Mouse (Mus musculus) midbrain, embryonic 11.5 days (tissue): ENCODE measurements around the gene Cped1. TPM values are rescaled to one million over a fixed set of nuclear protein-coding genes. Genes with fewer than 3 reads are reported as not detected.

Experiments
- ATAC-seq: fragments of 200-750 bp; cut with Nextera tagmentation; 2 replicates; pipeline ENCODE4 v1.8.0; 2017; ENCODE audit warnings: moderate TSS enrichment, moderate library complexity; ENCODE audit not compliant: low FRiP score
- DNase-seq: peaks from one replicate; pipeline ENCODE4 v3.0.0; 2015; ENCODE audit warnings: low spot score; ENCODE audit errors: missing footprints
- H3K27ac ChIP-seq: fragments of 300-500 bp; sonication (generic); 2 replicates; pipeline ENCODE4 v1.5.1; 2014; ENCODE audit warnings: low read depth, low read length
- H3K27me3 ChIP-seq: fragments of 300-500 bp; sonication (generic); 2 replicates; pipeline ENCODE4 v1.6.1; 2014; ENCODE audit warnings: mild to moderate bottlenecking, low read length, moderate library complexity, mixed read lengths; ENCODE audit not compliant: control insufficient read depth, insufficient read depth
- H3K36me3 ChIP-seq: fragments of 300-500 bp; sonication (generic); 2 replicates; pipeline ENCODE4 v1.6.1; 2014; ENCODE audit warnings: mild to moderate bottlenecking, low read length, moderate library complexity, mixed read lengths; ENCODE audit not compliant: control insufficient read depth, insufficient read depth
- H3K4me1 ChIP-seq: fragments of 300-500 bp; sonication (generic); 2 replicates; pipeline ENCODE4 v1.6.1; 2014; ENCODE audit warnings: low read length; ENCODE audit not compliant: control insufficient read depth, insufficient read depth
- H3K4me2 ChIP-seq: fragments of 300-500 bp; sonication (generic); 2 replicates; pipeline ENCODE4 v1.6.1; 2014; ENCODE audit warnings: mild to moderate bottlenecking, moderate library complexity
- H3K4me3 ChIP-seq: fragments of 300-500 bp; sonication (generic); 2 replicates; pipeline ENCODE4 v1.5.1; 2014; ENCODE audit warnings: low read depth, low read length
- H3K9ac ChIP-seq: fragments of 300-500 bp; sonication (generic); 2 replicates; pipeline ENCODE4 v1.6.1; 2014; ENCODE audit warnings: low read length
- H3K9me3 ChIP-seq: fragments of 300-500 bp; sonication (generic); 2 replicates; pipeline ENCODE4 v1.6.1; 2016; ENCODE audit warnings: low read length; ENCODE audit not compliant: control insufficient read depth
- WGBS: fragments of 180-500 bp; shearing (Covaris S2); extraction: QIAGEN DNeasy Blood & Tissue Kit; methylation state at CpG from one replicate; pipeline ENCODE4 v1.1.7; 2014; 5-methylcytosine and 5-hydroxymethylcytosine counted together
- polyA plus RNA-seq: library from polyadenylated mRNA; unstranded; fragments of >200 nt; fragmentation: Nextera tagmentation; extraction: Ambion mirVana; gene quantifications from 2 replicates; pipeline ENCODE4 v1.2.1, GENCODE M21; 2014

The Cped1 gene
- polyA plus RNA-seq, 1 experiment from 2014 or later: 9.6 TPM

- no peak overlapping the region for H3K27ac ChIP-seq
- no peaks in the 10 kb centered on the region for H3K27me3 ChIP-seq
- no peak for DNase-seq
- ATAC-seq: no peak
- no peak overlapping the region for H3K9ac ChIP-seq
- H3K4me1 ChIP-seq: no peaks in the 10 kb centered on the region
- H3K9me3 ChIP-seq: no peaks in the 10 kb centered on the region
- WGBS: 79% methylated on average over 4 of the region's 4 CpGs
- no peak overlapping the region for H3K4me3 ChIP-seq
- no peak overlapping the region for H3K4me2 ChIP-seq
- H3K36me3 ChIP-seq: no peaks in the 10 kb centered on the region
These were observed 280.3 kb downstream of the Cped1 start for GRCm38 (mm10) chr6:22266018-22266417.

GRCm38 (mm10) chr6:22267807-22268667 is 282.3 kb downstream of the Cped1 start:
- no peak for DNase-seq
- H3K27me3 ChIP-seq: no peaks in the 10 kb centered on the region
- WGBS: 78% methylated on average over 5 of the region's 5 CpGs
- no peaks in the 10 kb centered on the region for H3K9me3 ChIP-seq
- no peak overlapping the region for H3K27ac ChIP-seq
- no peak overlapping the region for H3K4me2 ChIP-seq
- H3K4me3 ChIP-seq: no peak overlapping the region
- ATAC-seq: no peak
- H3K36me3 ChIP-seq: no peaks in the 10 kb centered on the region
- H3K9ac ChIP-seq: no peak overlapping the region
- H3K4me1 ChIP-seq: no peaks in the 10 kb centered on the region

- no peak overlapping the region for H3K4me2 ChIP-seq
- DNase-seq: no peak
- H3K4me1 ChIP-seq: no peaks in the 10 kb centered on the region
- no peaks in the 10 kb centered on the region for H3K27me3 ChIP-seq
- H3K36me3 ChIP-seq: no peaks in the 10 kb centered on the region
- no peak overlapping the region for H3K4me3 ChIP-seq
- no peak for ATAC-seq
- no peaks in the 10 kb centered on the region for H3K9me3 ChIP-seq
- H3K27ac ChIP-seq: no peak overlapping the region
- H3K9ac ChIP-seq: no peak overlapping the region
These were observed 283.0 kb downstream of the Cped1 start for GRCm38 (mm10) chr6:22268677-22269076.

GRCm38 (mm10) chr6:22269840-22270521 is 284.3 kb downstream of the Cped1 start:
- Histone ChIP-seq H3K9me3 (no peaks in the 10 kb centered on the region), H3K27me3 (no peaks in the 10 kb centered on the region), H3K27ac (no peak overlapping the region), H3K36me3 (no peaks in the 10 kb centered on the region), H3K4me2 (no peak overlapping the region), H3K4me1 (no peaks in the 10 kb centered on the region), H3K4me3 (no peak overlapping the region), H3K9ac (no peak overlapping the region)
- DNase-seq (no peak), ATAC-seq (no peak)
- 86% methylated on average over 8 of the region's 8 CpGs for WGBS

- Histone ChIP-seq H3K4me3 (no peak overlapping the region), H3K36me3 (no peaks in the 10 kb centered on the region), H3K27ac (no peak overlapping the region), H3K9me3 (no peaks in the 10 kb centered on the region), H3K4me2 (no peak overlapping the region), H3K27me3 (no peaks in the 10 kb centered on the region), H3K4me1 (no peaks in the 10 kb centered on the region), H3K9ac (no peak overlapping the region)
- DNase-seq (no peak), ATAC-seq (no peak)
- WGBS: 85% methylated on average over 3 of the region's 3 CpGs
These were observed 292.2 kb downstream of the Cped1 start for GRCm38 (mm10) chr6:22277941-22278340.

- no peak for DNase-seq
- WGBS: 75% methylated on average over 14 of the region's 14 CpGs
These were observed 294.6 kb downstream of the Cped1 start for GRCm38 (mm10) chr6:22280217-22280861.

GRCm38 (mm10) chr6:22282405-22282804 is 296.7 kb downstream of the Cped1 start:
- Histone ChIP-seq H3K4me3 (no peak overlapping the region), H3K9ac (no peak overlapping the region), H3K4me1 (no peaks in the 10 kb centered on the region), H3K9me3 (no peaks in the 10 kb centered on the region), H3K36me3 (no peaks in the 10 kb centered on the region), H3K27ac (no peak overlapping the region), H3K27me3 (peaks cover 1% of the 10 kb centered on the region; the same call in 1 of the 2 replicates), H3K4me2 (no peak overlapping the region)
- ATAC-seq: no peak
- WGBS: 92% methylated on average over 4 of the region's 4 CpGs
- DNase-seq: no peak

More at GRCm38 (mm10) chr6:22280217-22280861, 294.6 kb downstream of the Cped1 start:
- H3K9ac ChIP-seq: no peak overlapping the region
- H3K4me3 ChIP-seq: no peak overlapping the region
- no peaks in the 10 kb centered on the region for H3K9me3 ChIP-seq
- ATAC-seq: no peak
- no peaks in the 10 kb centered on the region for H3K36me3 ChIP-seq
- no peak overlapping the region for H3K4me2 ChIP-seq
- H3K27ac ChIP-seq: no peak overlapping the region
- H3K27me3 ChIP-seq: no peaks in the 10 kb centered on the region
- no peaks in the 10 kb centered on the region for H3K4me1 ChIP-seq

- H3K9me3 ChIP-seq: no peaks in the 10 kb centered on the region
- peak within 1 kb of the TSS; percentile 89 for H3K4me2 ChIP-seq
- H3K9ac ChIP-seq: peak within 1 kb of the TSS; percentile 30
- peak within 1 kb of the TSS; percentile 40 for H3K4me3 ChIP-seq
- H3K36me3 ChIP-seq: no peaks in the 10 kb centered on the region
- peaks cover 29% of the 10 kb centered on the region for H3K27me3 ChIP-seq
- peak; percentile 90 for DNase-seq
- ATAC-seq: peak; percentile 79
- peaks cover 14% of the 10 kb centered on the region for H3K4me1 ChIP-seq
- H3K27ac ChIP-seq: no peak within 1 kb of the TSS
- WGBS: 2% methylated on average over 20 of the region's 20 CpGs
These were observed 302.5 kb downstream of the Cped1 start, which contains the start of gene Wnt16 for GRCm38 (mm10) chr6:22288004-22288736. Gene Wnt16, plus strand, starts transcription at chr6:22288227.
